Mouse (Mus musculus) testis, adult 2 months (tissue): ENCODE results near the gene Cacng7.

ENCODE experiments used
- CTCF ChIP-seq: fragments of 200-500 bp; IDR thresholded peaks from 2 replicates; pipeline ENCODE4 v1.5.1; 2012; ENCODE audit warnings: low read depth, mild to moderate bottlenecking, inconsistent platforms, low read length, moderate library complexity; ENCODE audit not compliant: control insufficient read depth, insufficient read depth, insufficient replicate concordance
- POLR2A ChIP-seq: fragments of 200-500 bp; IDR thresholded peaks from 2 replicates; pipeline ENCODE4 v1.6.1; 2012; ENCODE audit warnings: low read depth, mild to moderate bottlenecking, inconsistent platforms, low read length, moderate library complexity; ENCODE audit not compliant: control insufficient read depth

- TF ChIP-seq CTCF (no peak), POLR2A (no peak)
Measured at GRCm38 (mm10) chr7:3287186-3287585, 45.6 kb upstream of the Cacng7 start.
